Mouse (Mus musculus): ENCODE data around the gene Lrrc8a.
A peak's percentile ranks its signal among the peaks of the same experiment; 100 is the strongest.

Gene Lrrc8a

GRCm38 (mm10) chr2:30286192-30287026, 48.9 kb downstream of the Lrrc8a start, which contains the start of the genes Dolk and Nup188:
TSS of gene Dolk (minus strand) at chr2:30286334.
TSS of gene Nup188 (plus strand) at chr2:30286397.
- Histone ChIP-seq H3K36me3 (ENCODE audit: control insufficient read depth, insufficient read depth, low read length, poor library complexity, severe bottlenecking) (no peaks in the 10 kb centered on the region), H3K27me3 (ENCODE audit: control insufficient read depth, insufficient read depth, low read length, poor library complexity, severe bottlenecking) (no peaks in the 10 kb centered on the region)
- DNase-seq (ENCODE audit: low read depth, low spot score) = peak; percentile 97

- peak; percentile 14 for DNase-seq (ENCODE audit: low read depth, low spot score)
- Histone ChIP-seq H3K36me3 (ENCODE audit: control insufficient read depth, insufficient read depth, low read length, poor library complexity, severe bottlenecking) (no peaks in the 10 kb centered on the region), H3K27me3 (ENCODE audit: control insufficient read depth, insufficient read depth, low read length, poor library complexity, severe bottlenecking) (no peaks in the 10 kb centered on the region)
These were observed 49.5 kb downstream of the Lrrc8a start for GRCm38 (mm10) chr2:30287027-30287373.

- DNase-seq (ENCODE audit: low read depth, low spot score) = peak; percentile 13
- Histone ChIP-seq H3K36me3 (ENCODE audit: control insufficient read depth, insufficient read depth, low read length, poor library complexity, severe bottlenecking) (peaks cover 13% of the 10 kb centered on the region), H3K27me3 (ENCODE audit: control insufficient read depth, insufficient read depth, low read length, poor library complexity, severe bottlenecking) (no peaks in the 10 kb centered on the region)
These were observed 62.0 kb downstream of the Lrrc8a start for GRCm38 (mm10) chr2:30299525-30299924.

- DNase-seq (ENCODE audit: low read depth, low spot score) = no peak
- Histone ChIP-seq H3K27me3 (ENCODE audit: control insufficient read depth, insufficient read depth, low read length, poor library complexity, severe bottlenecking) (no peaks in the 10 kb centered on the region), H3K36me3 (ENCODE audit: control insufficient read depth, insufficient read depth, low read length, poor library complexity, severe bottlenecking) (peaks cover 14% of the 10 kb centered on the region)
These were observed 62.5 kb downstream of the Lrrc8a start for GRCm38 (mm10) chr2:30299966-30300365.

GRCm38 (mm10) chr2:30306087-30306486, 68.6 kb downstream of the Lrrc8a start:
- peaks cover 19% of the 10 kb centered on the region for H3K36me3 ChIP-seq (ENCODE audit: control insufficient read depth, insufficient read depth, low read length, poor library complexity, severe bottlenecking)
- no peak for DNase-seq (ENCODE audit: low read depth, low spot score)
- no peaks in the 10 kb centered on the region for H3K27me3 ChIP-seq (ENCODE audit: control insufficient read depth, insufficient read depth, low read length, poor library complexity, severe bottlenecking)

- no peak for DNase-seq (ENCODE audit: low read depth, low spot score)
- Histone ChIP-seq H3K27me3 (ENCODE audit: control insufficient read depth, insufficient read depth, low read length, poor library complexity, severe bottlenecking) (no peaks in the 10 kb centered on the region), H3K36me3 (ENCODE audit: control insufficient read depth, insufficient read depth, low read length, poor library complexity, severe bottlenecking) (peaks cover 22% of the 10 kb centered on the region)
These were observed 71.8 kb downstream of the Lrrc8a start for GRCm38 (mm10) chr2:30309351-30309750.

GRCm38 (mm10) chr2:30311481-30311880, 74.0 kb downstream of the Lrrc8a start:
- H3K27me3 ChIP-seq (ENCODE audit: control insufficient read depth, insufficient read depth, low read length, poor library complexity, severe bottlenecking) = no peaks in the 10 kb centered on the region
- DNase-seq (ENCODE audit: low read depth, low spot score) = no peak
- peaks cover 21% of the 10 kb centered on the region for H3K36me3 ChIP-seq (ENCODE audit: control insufficient read depth, insufficient read depth, low read length, poor library complexity, severe bottlenecking)
